Mouse (Mus musculus): ENCODE measurements around the gene Plekhg2.

Gene Plekhg2

GRCm38 (mm10) chr7:28338108-28338998 lies 34.0 kb downstream of the Plekhg2 start, which contains the start of gene Supt5:
Supt5 (minus strand) TSS chr7:28338746.
- DNase-seq (ENCODE audit: low spot score in 2 of 2), result peak; percentile 95 to 97

DNA sequence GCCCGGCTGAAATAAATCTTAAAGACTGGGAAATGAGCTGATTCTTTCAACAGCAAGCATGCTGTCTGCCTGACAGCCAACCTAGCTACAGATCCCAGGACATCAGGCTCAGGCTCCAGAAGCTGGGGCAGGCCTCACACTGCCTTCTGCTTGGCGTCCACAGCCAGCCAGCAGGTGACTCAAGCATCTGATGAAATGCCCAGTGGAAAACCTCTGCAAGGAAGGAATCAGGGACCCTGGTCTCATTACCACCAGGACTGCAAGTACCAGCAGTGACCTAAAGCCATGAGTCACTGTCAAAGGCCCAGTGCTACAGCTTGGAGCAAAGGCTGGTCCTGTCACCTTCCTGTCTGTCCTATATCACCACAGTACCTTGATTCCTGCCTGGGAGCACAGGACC lies 36.9 kb downstream of the Plekhg2 start:
- no peak for DNase-seq (ENCODE audit: low spot score in 2 of 2)

DNA sequence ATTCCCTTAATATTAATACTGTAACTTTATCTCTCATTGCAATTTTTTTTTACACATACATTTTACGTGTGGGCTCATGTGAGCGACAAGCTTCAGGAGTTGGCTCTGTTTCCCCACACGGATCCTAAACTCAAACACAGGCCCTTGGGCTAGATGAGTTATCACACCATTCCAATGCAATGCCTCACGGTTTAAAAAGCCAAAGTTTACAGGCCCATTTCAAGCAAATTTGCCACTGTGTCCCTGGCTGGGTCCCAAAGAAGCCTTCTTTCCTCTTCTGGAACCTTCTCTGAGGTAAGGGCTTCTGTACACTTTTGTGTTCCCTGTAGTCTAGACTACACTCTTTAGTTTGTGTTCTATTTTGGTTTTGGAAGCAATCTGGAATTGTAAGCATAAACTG lies 37.9 kb downstream of the Plekhg2 start:
- DNase-seq (ENCODE audit: low spot score in 2 of 2), result no peak

DNA sequence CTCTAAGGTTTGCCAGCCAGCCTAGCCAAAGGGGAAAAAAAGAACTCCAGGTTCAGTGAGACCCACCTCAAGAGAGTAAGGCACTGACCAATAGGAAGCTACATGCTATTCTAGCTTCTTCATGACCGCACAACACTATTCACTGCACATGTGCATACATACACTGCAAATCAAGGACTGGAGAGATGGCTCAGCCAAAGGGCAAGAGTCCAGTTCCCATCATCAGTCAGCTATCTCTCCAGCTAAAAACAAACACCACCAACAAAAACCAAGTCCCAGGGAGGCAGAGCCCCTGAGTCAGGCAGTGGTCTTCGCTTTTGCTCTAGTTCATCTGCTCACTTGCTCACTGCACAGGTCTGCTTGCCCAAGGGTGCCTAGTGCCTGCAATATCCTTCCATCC lies 44.1 kb downstream of the Plekhg2 start:
- DNase-seq (ENCODE audit: low spot score in 2 of 2), result no peak

DNA sequence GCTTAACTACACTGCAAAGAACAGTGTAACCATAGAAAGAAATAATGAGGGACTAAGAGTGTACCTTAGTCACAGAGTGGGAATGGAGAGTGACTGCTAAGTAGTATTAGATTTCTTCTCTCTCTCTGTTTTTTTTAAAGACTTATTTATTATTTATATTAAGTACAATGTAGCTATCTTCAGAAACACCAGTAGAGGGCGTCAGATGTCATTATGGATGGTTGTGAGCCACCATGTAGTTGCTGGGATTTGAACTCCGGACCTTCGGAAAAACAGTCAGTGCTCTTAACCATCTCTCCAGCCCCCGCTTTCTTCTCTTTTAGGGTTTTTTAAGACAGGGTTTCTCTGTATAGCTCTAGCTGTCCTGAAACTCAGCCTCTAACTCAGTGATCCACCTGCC lies 45.9 kb downstream of the Plekhg2 start:
- DNase-seq (ENCODE audit: low spot score in 2 of 2), result no peak

- no peak for DNase-seq (ENCODE audit: low spot score in 2 of 2)
Observed at GRCm38 (mm10) chr7:28325293-28325692, 47.1 kb downstream of the Plekhg2 start.

GRCm38 (mm10) chr7:28321974-28322720 lies 50.3 kb downstream of the Plekhg2 start:
- DNase-seq (ENCODE audit: low spot score in 2 of 2), result no peak

GRCm38 (mm10) chr7:28318714-28319113 lies 53.7 kb downstream of the Plekhg2 start:
- no peak for DNase-seq (ENCODE audit: low spot score in 2 of 2)

GRCm38 (mm10) chr7:28318036-28318435 lies 54.4 kb downstream of the Plekhg2 start:
- no peak for DNase-seq (ENCODE audit: low spot score in 2 of 2)

DNA sequence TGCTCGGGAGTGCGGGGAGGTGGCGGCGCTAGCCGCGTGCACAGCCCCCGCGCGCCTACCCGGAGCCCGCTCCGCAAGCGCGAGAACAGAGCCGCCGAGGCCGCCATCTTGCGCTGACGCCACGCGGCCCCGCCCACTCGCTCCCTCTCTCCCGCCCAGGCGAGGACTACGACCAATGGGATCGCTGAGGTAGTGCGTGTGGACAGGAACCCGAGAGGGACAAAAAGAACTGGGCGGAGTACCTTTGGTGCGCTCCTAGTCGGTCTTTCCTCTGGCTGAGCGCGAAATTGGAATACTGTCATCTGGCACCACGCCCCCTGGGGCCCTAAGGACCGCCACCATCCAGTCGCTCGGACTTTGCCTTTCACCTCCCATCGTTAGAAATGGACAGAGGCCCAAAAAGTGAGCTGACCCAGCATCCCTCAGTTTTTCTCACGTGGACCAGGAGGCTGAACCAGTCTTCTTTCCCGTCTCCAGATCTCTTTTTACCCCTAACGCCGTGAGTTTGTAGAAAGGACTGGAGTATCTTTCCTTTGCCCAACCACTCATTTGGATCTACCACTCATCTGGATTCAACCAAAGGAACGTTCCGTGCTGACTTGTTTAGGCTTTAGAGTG lies 60.4 kb downstream of the Plekhg2 start, which contains the start of gene Timm50:
TSS of gene Timm50 (minus strand) at position 147 of the 618 bp plus-strand sequence.
- DNase-seq (ENCODE audit: low spot score in 2 of 2), result peak; percentile 95 to 98

DNA sequence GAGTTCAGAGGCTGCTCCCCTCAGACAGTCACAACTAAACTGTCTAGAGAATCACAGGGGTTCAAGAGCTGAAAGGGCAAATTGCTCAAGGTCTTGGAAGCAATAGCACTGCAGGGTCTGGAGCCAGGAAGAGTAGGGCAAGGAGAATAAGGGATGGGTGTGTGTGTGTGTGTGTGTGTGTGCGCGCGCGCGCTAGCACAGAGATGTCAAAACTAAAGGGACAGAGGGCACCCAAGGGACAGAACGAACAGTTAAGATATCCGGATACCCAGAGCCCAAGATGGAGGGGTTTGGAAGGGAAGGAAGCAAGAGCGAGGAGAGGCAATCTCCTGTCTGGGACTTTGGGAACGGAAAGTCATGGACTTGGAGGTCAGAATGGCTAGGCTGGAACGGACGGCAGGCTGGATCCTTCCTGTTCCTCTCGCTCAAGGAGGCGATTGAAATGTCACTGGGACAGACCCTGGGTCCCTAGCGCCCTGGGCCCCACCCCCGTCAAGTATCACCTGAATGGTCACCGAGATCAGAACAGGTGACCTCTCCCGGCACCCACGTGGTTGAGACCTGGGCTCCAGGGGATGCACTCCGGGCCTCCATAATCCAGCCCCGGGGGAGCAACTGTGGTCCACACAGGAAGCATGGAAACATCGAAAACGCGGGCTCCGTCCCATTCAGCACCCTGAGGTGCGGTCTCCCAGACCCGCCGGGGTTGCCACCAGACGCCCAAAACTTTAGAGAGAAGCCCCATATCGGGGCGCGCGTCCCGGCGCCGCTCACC lies 61.1 kb downstream of the Plekhg2 start:
- DNase-seq (ENCODE audit: low spot score in 2 of 2), result no peak

GRCm38 (mm10) chr7:28309737-28310136 lies 62.7 kb downstream of the Plekhg2 start:
- DNase-seq (ENCODE audit: low spot score in 2 of 2), result no peak
